ENCODE assay signal across 24 mouse cellular contexts in the genomic region with DNA sequence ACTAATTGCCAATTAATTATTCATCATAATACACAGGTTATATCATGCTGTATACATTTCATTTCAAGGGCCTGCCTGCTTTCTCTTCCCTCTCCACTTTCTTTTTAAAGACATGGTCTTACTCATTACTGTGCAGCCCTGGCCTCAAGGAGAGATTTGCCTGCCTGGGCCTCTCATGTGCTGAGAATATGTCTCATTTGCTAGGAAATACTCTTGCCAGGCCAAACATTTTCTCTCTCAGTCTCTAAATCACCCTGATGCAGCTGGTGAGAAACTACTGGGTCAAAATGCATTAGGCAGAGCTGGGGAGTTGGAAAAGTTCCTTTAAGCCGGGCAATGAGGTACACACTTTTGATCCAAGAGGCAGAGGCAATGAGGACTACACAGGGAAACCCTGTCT. TPM values are rescaled to one million over a fixed set of nuclear protein-coding genes. Genes with fewer than 3 reads are reported as not detected.
A peak's percentile ranks its signal among the peaks of the same experiment; 100 is the strongest.
DNase-seq lines count a peak whose midpoint lies in the region; ATAC-seq lines count a peak whose summit lies in the region.
"Had no signal": no experiment of that assay in that cellular context is flagged by ENCODE, and none has a peak within 500 bp of the region (broad histone marks: within the 10 kb centered on the region; RNA-seq: fewer than 3 reads in every experiment).

No protein-coding gene starts in this region.

- H3K4me2 ChIP-seq in lung, embryonic 16.5 days (ENCODE audit: low read depth, low read length), result no peak overlapping the region
- H3K4me2 ChIP-seq in hindbrain, embryonic 16.5 days (ENCODE audit: low read length), result no peak overlapping the region
- H3K4me2 ChIP-seq: embryonic facial prominence, embryonic 13.5 days; heart, embryonic 13.5 days had no signal

- no peaks in the 10 kb centered on the region for H3K9me3 ChIP-seq in lung, embryonic 16.5 days (ENCODE audit: control insufficient read depth, low read length)
- no peaks in the 10 kb centered on the region for H3K9me3 ChIP-seq in hindbrain, embryonic 16.5 days (ENCODE audit: control insufficient read depth, low read length)
- H3K9me3 ChIP-seq: embryonic facial prominence, embryonic 13.5 days; G1E; heart, embryonic 13.5 days had no signal

- no peaks in the 10 kb centered on the region for H3K36me3 ChIP-seq in lung, embryonic 16.5 days (ENCODE audit: control insufficient read depth, insufficient read depth, low read length)
- no peaks in the 10 kb centered on the region for H3K36me3 ChIP-seq in hindbrain, embryonic 16.5 days (ENCODE audit: control insufficient read depth, insufficient read depth, low read length)
- H3K36me3 ChIP-seq: embryonic facial prominence, embryonic 13.5 days; G1E; heart, embryonic 13.5 days had no signal

- H3K27ac ChIP-seq in lung, embryonic 16.5 days (ENCODE audit: low read length), result peak overlapping the region; percentile 15; the same call in 1 of the 2 replicates
- H3K27ac ChIP-seq in hindbrain, embryonic 16.5 days (ENCODE audit: low read depth, low read length), result no peak overlapping the region
- H3K27ac ChIP-seq: embryonic facial prominence, embryonic 13.5 days; gastrocnemius, adult 2 months; heart, embryonic 13.5 days; hindbrain, postnatal 0 days had no signal

- no peak overlapping the region for H3K9ac ChIP-seq in lung, embryonic 16.5 days (ENCODE audit: low read length)
- no peak overlapping the region for H3K9ac ChIP-seq in hindbrain, embryonic 16.5 days (ENCODE audit: low read depth, low read length)
- H3K9ac ChIP-seq: embryonic facial prominence, embryonic 13.5 days; heart, embryonic 13.5 days had no signal

- no peak overlapping the region for H3K4me3 ChIP-seq in lung, embryonic 16.5 days (ENCODE audit: low read length)
- H3K4me3 ChIP-seq in hindbrain, embryonic 16.5 days (ENCODE audit: low read length), result no peak overlapping the region
- H3K4me3 ChIP-seq: embryonic facial prominence, embryonic 13.5 days; gastrocnemius, adult 2 months; heart, embryonic 13.5 days had no signal

- H3K4me1 ChIP-seq in lung, embryonic 16.5 days (replicated peaks; ENCODE audit: control insufficient read depth, insufficient read depth, low read length), result peaks cover 2% of the 10 kb centered on the region; the same call in 1 of the 2 replicates
- no peaks in the 10 kb centered on the region for H3K4me1 ChIP-seq in hindbrain, embryonic 16.5 days (ENCODE audit: control insufficient read depth, insufficient read depth, low read depth, low read length)
- H3K4me1 ChIP-seq: embryonic facial prominence, embryonic 13.5 days had no signal

- peak; percentile 65 for ATAC-seq in lung, embryonic 16.5 days (ENCODE audit: low read depth)
- no peak for ATAC-seq in hindbrain, embryonic 16.5 days
- no peak for ATAC-seq in megakaryocyte-erythroid progenitor cell, adult 5-6 weeks (replicated peaks; ENCODE audit: low FRiP score, low TSS enrichment, poor library complexity, severe bottlenecking)
- ATAC-seq: activated CD4-positive, CD25-positive, alpha-beta regulatory T cell, adult 4 months; CD4-positive, CD25-positive, alpha-beta regulatory T cell, adult 4 months; forebrain, embryonic 14.5 days; hindbrain, postnatal 0 days; Patski had no signal

- H3K27me3 ChIP-seq in lung, embryonic 16.5 days (ENCODE audit: control insufficient read depth, insufficient read depth, low read depth, low read length), result no peaks in the 10 kb centered on the region
- no peaks in the 10 kb centered on the region for H3K27me3 ChIP-seq in hindbrain, embryonic 16.5 days (replicated peaks; ENCODE audit: control insufficient read depth, insufficient read depth, low read length)
- H3K27me3 ChIP-seq: embryonic facial prominence, embryonic 13.5 days; heart, embryonic 13.5 days; Patski had no signal

- DNase-seq in heart, adult 11 months, result peak; percentile 50
- no peak for DNase-seq in heart, adult 18-20 months
- DNase-seq in adipocyte (ENCODE audit: low spot score), result peak; percentile 75
- DNase-seq in lung, postnatal 25 days (ENCODE audit: low spot score), result peak; percentile 24
- DNase-seq in layer of hippocampus, adult 18-20 months (ENCODE audit: low spot score in 2 of 2), result no peak
- DNase-seq: adrenal gland, adult 2 months; adrenal gland, postnatal 25 days; B cell, adult 2 months; cerebellum, adult 18-20 months; cerebellum, adult 9-11 months; cerebellum, postnatal 36 days; gastrocnemius, adult 2 months; heart, postnatal 36 days had no signal

- 41% methylated on average over 1 of the region's 1 CpGs for WGBS in lung, embryonic 16.5 days
- WGBS in hindbrain, embryonic 16.5 days, result 77% methylated on average over 1 of the region's 1 CpGs

RNA-seq across cellular contexts. Expression of a gene that starts 29.4 kb away (rescaled TPM):
- total RNA-seq in heart, adult 18-20 months (2021), result 10 to 100 TPM; 37.8 to 44.2 TPM
- 43.7 and 45.7 TPM in 2 replicates for polyA plus RNA-seq in lung, embryonic 16.5 days (2015; fragmentation: Nextera tagmentation; extraction: Ambion mirVana)
- 100 to 1,000 TPM; 142 to 148 TPM for total RNA-seq in layer of hippocampus, adult 18-20 months (2021)
- 103 and 108 TPM in 2 replicates for polyA plus RNA-seq in hindbrain, embryonic 16.5 days (2015; fragmentation: Nextera tagmentation; extraction: Ambion mirVana)
- total RNA-seq in megakaryocyte-erythroid progenitor cell, adult 5-6 weeks (2014; fragmentation: Nextera tagmentation), result 14.0 and 18.2 TPM in 2 replicates
- total RNA-seq in megakaryocyte-erythroid progenitor cell, adult 5-6 weeks (2017), result 15.2 and 20.5 TPM in 2 replicates

Comparison
In these comparisons a context has a peak if more than half of its experiments do, and no peak if none do; other contexts are left out.
1. DNase-seq: peak in heart, adult 11 months (single experiment), adipocyte (single experiment) and lung, postnatal 25 days (single experiment); none in heart, adult 18-20 months (0 of 2) and layer of hippocampus, adult 18-20 months (0 of 2).